Mouse (Mus musculus): Measurements from ENCODE around the gene Myd88. TPM values are rescaled to one million over a fixed set of nuclear protein-coding genes. Genes with fewer than 3 reads are reported as not detected.

Myd88 gene
- polyA plus RNA-seq, 1 experiment = 14.8 TPM

GRCm38 (mm10) chr9:119340212-119340580, 1.0 kb downstream of the Myd88 start:
- Histone ChIP-seq H3K36me3 (ENCODE audit: control insufficient read depth, insufficient read depth, low read length) (no peaks in the 10 kb centered on the region; the same call in 1 of the 2 replicates), H3K27me3 (ENCODE audit: control insufficient read depth, insufficient read depth, low read length) (no peaks in the 10 kb centered on the region), H3K4me3 (ENCODE audit: control insufficient read depth, low read depth, low read length) (peak overlapping the region; percentile 94), H3K4me1 (ENCODE audit: control insufficient read depth, insufficient read depth, low read length) (peaks cover 21% of the 10 kb centered on the region), H3K27ac (ENCODE audit: control insufficient read depth, insufficient read depth, low read depth, low read length) (peak overlapping the region; percentile 94)
- TF ChIP-seq POLR2A (IDR thresholded peaks at IDR 0.05; ENCODE audit: control insufficient read depth, low read depth, low read length) = no peak
- TF ChIP-seq CTCF (IDR thresholded peaks at IDR 0.05; ENCODE audit: control insufficient read depth, insufficient read depth, insufficient replicate concordance, low read depth, low read length) = no peak

- peak within 1 kb of the TSS; percentile 94 for H3K4me3 ChIP-seq (ENCODE audit: control insufficient read depth, low read depth, low read length)
- H3K27ac ChIP-seq (ENCODE audit: control insufficient read depth, insufficient read depth, low read depth, low read length) = peak within 1 kb of the TSS; percentile 94
- no peak for TF ChIP-seq CTCF (IDR thresholded peaks at IDR 0.05; ENCODE audit: control insufficient read depth, insufficient read depth, insufficient replicate concordance, low read depth, low read length)
- TF ChIP-seq POLR2A (IDR thresholded peaks at IDR 0.05; ENCODE audit: control insufficient read depth, low read depth, low read length) = no peak
- H3K36me3 ChIP-seq (ENCODE audit: control insufficient read depth, insufficient read depth, low read length) = no peaks in the 10 kb centered on the region; the same call in 1 of the 2 replicates
- H3K27me3 ChIP-seq (ENCODE audit: control insufficient read depth, insufficient read depth, low read length) = no peaks in the 10 kb centered on the region
- H3K4me1 ChIP-seq (ENCODE audit: control insufficient read depth, insufficient read depth, low read length) = peaks cover 21% of the 10 kb centered on the region
Measured at GRCm38 (mm10) chr9:119339558-119340211, 1.5 kb downstream of the Myd88 start, which contains the start of gene Acaa1a. Gene Acaa1a (plus strand): TSS chr9:119339676.

DNA sequence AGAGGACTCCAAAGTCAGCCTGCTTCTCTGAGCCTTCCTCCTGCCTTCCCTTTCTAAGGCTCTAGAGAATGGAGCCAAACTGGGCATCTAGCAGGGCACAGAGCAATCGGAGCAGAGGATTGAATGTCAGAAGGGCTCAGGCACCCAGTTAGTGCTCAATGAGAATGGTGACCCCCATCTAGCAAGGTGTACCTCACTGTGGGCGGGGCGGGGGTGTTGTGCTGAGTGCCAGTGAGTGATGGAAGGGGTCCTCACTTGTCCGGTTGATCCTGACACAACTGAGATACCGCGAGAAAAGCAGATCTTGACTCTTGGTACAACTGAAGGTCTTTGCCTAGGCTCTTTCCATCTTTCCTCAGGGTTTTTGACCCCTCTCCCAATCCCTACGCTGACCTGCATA, 2.1 kb downstream of the Myd88 start:
- Histone ChIP-seq H3K36me3 (ENCODE audit: control insufficient read depth, insufficient read depth, low read length) (no peaks in the 10 kb centered on the region; the same call in 1 of the 2 replicates), H3K27me3 (ENCODE audit: control insufficient read depth, insufficient read depth, low read length) (no peaks in the 10 kb centered on the region), H3K4me3 (ENCODE audit: control insufficient read depth, low read depth, low read length) (peak overlapping the region; percentile 94), H3K4me1 (ENCODE audit: control insufficient read depth, insufficient read depth, low read length) (peaks cover 21% of the 10 kb centered on the region), H3K27ac (ENCODE audit: control insufficient read depth, insufficient read depth, low read depth, low read length) (no peak overlapping the region)
- TF ChIP-seq CTCF (IDR thresholded peaks at IDR 0.05; ENCODE audit: control insufficient read depth, insufficient read depth, insufficient replicate concordance, low read depth, low read length) (no peak), POLR2A (IDR thresholded peaks at IDR 0.05; ENCODE audit: control insufficient read depth, low read depth, low read length) (no peak)

DNA sequence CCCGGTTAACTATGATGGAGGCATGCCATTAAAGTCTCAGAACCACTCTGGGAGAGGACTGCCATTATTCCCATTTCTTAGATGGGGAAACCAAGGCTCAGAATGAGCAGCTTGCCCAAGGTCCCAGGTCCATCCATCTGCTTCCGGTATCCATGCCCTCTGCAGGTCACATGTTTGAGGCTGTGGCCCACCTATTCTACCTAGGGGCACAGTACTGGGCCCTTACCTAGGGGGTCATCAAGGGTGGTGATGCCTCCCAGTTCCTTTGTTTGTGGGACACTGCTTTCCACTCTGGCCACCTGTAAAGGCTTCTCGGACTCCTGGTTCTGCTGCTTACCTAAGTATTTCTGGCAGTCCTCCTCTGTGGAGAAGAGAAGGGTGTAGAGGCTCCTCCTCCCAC, 2.9 kb downstream of the Myd88 start:
- no peaks in the 10 kb centered on the region for H3K27me3 ChIP-seq (ENCODE audit: control insufficient read depth, insufficient read depth, low read length)
- no peaks in the 10 kb centered on the region; the same call in 1 of the 2 replicates for H3K36me3 ChIP-seq (ENCODE audit: control insufficient read depth, insufficient read depth, low read length)
- no peak overlapping the region for H3K4me3 ChIP-seq (ENCODE audit: control insufficient read depth, low read depth, low read length)
- peaks cover 21% of the 10 kb centered on the region for H3K4me1 ChIP-seq (ENCODE audit: control insufficient read depth, insufficient read depth, low read length)
- no peak overlapping the region for H3K27ac ChIP-seq (ENCODE audit: control insufficient read depth, insufficient read depth, low read depth, low read length)
- no peak for TF ChIP-seq POLR2A (IDR thresholded peaks at IDR 0.05; ENCODE audit: control insufficient read depth, low read depth, low read length)
- no peak for TF ChIP-seq CTCF (IDR thresholded peaks at IDR 0.05; ENCODE audit: control insufficient read depth, insufficient read depth, insufficient replicate concordance, low read depth, low read length)

DNA sequence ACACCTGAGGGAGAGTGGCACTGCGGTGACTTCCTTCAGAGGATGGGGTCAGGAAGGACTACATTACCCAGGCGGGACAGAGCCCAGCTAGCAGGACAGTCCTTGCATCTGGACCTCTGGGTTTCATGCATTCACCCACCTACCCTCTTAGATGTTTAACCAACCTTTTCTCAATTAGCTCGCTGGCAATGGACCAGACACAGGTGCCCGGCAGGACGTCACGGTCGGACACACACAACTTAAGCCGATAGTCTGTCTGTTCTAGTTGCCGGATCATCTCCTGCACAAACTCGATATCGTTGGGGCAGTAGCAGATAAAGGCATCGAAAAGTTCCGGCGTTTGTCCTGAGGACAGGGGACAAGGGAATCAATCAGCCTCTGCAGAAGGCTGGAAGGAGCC, 3.4 kb downstream of the Myd88 start:
- H3K4me3 ChIP-seq (ENCODE audit: control insufficient read depth, low read depth, low read length) = no peak overlapping the region
- no peaks in the 10 kb centered on the region for H3K27me3 ChIP-seq (ENCODE audit: control insufficient read depth, insufficient read depth, low read length)
- H3K36me3 ChIP-seq (ENCODE audit: control insufficient read depth, insufficient read depth, low read length) = no peaks in the 10 kb centered on the region; the same call in 1 of the 2 replicates
- no peak overlapping the region for H3K27ac ChIP-seq (ENCODE audit: control insufficient read depth, insufficient read depth, low read depth, low read length)
- TF ChIP-seq POLR2A (IDR thresholded peaks at IDR 0.05; ENCODE audit: control insufficient read depth, low read depth, low read length) = no peak
- no peak for TF ChIP-seq CTCF (IDR thresholded peaks at IDR 0.05; ENCODE audit: control insufficient read depth, insufficient read depth, insufficient replicate concordance, low read depth, low read length)
- peaks cover 21% of the 10 kb centered on the region for H3K4me1 ChIP-seq (ENCODE audit: control insufficient read depth, insufficient read depth, low read length)

DNA sequence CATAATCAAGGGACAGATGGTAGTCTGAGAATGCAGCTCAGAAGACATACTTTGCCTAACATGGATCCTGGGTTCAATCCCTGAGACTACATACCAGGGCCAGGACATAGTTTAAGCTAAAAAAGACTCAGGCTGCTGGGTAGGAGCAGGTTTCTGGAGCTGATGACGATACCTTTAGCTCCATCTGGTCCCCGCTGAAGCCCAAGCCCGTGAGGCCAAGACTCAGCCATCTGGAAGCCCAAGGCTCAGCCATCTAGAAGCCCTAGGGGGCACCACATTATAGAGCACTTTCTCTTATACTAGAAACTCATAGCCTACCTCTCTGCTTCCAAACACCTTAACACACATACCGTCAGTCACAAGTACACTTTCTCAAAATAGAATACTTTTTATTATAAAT, 5.6 kb downstream of the Myd88 start:
- H3K4me1 ChIP-seq (ENCODE audit: control insufficient read depth, insufficient read depth, low read length) = peaks cover 13% of the 10 kb centered on the region
- H3K27me3 ChIP-seq (ENCODE audit: control insufficient read depth, insufficient read depth, low read length) = no peaks in the 10 kb centered on the region
- no peak overlapping the region for H3K4me3 ChIP-seq (ENCODE audit: control insufficient read depth, low read depth, low read length)
- H3K36me3 ChIP-seq (ENCODE audit: control insufficient read depth, insufficient read depth, low read length) = no peaks in the 10 kb centered on the region; the same call in 1 of the 2 replicates
- H3K27ac ChIP-seq (ENCODE audit: control insufficient read depth, insufficient read depth, low read depth, low read length) = no peak overlapping the region
- TF ChIP-seq POLR2A (IDR thresholded peaks at IDR 0.05; ENCODE audit: control insufficient read depth, low read depth, low read length) (no peak), CTCF (IDR thresholded peaks at IDR 0.05; ENCODE audit: control insufficient read depth, insufficient read depth, insufficient replicate concordance, low read depth, low read length) (no peak)

DNA sequence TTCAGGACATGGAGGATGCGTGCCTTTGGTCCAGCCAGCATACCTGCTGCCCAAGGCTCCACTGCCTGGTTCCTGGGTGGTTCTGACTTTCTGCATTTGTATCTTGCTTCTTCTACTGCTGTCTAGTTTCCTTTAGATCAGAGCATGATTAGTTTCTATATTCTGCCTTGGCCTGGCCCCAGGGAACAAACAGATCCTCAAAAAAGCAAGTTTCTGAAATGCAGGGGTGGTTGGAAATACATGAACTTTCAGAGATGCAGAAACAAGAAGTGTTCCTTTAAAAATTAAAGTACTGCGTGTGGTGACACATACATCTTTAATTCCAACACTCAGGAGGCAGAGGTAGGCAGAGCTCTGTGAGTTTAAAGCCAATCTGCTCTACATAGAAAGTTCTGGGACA, 6.4 kb downstream of the Myd88 start:
- Histone ChIP-seq H3K27ac (ENCODE audit: control insufficient read depth, insufficient read depth, low read depth, low read length) (no peak overlapping the region), H3K27me3 (ENCODE audit: control insufficient read depth, insufficient read depth, low read length) (no peaks in the 10 kb centered on the region)

More for the DNA sequence above, 6.4 kb downstream of the Myd88 start:
- H3K4me1 ChIP-seq (ENCODE audit: control insufficient read depth, insufficient read depth, low read length) = peaks cover 8% of the 10 kb centered on the region
- no peaks in the 10 kb centered on the region; the same call in 1 of the 2 replicates for H3K36me3 ChIP-seq (ENCODE audit: control insufficient read depth, insufficient read depth, low read length)
- no peak overlapping the region for H3K4me3 ChIP-seq (ENCODE audit: control insufficient read depth, low read depth, low read length)
- TF ChIP-seq POLR2A (IDR thresholded peaks at IDR 0.05; ENCODE audit: control insufficient read depth, low read depth, low read length) (no peak), CTCF (IDR thresholded peaks at IDR 0.05; ENCODE audit: control insufficient read depth, insufficient read depth, insufficient replicate concordance, low read depth, low read length) (no peak)

All from testis, adult 2 months (tissue).